Mouse (Mus musculus): ENCODE data around the gene Tenm3. TPM values are rescaled to one million over a fixed set of nuclear protein-coding genes. Genes with fewer than 3 reads are reported as not detected.

Gene Tenm3
- total and polyA plus RNA-seq, 3 experiments: 0.01 to 0.11 TPM; not detected in 1

DNA sequence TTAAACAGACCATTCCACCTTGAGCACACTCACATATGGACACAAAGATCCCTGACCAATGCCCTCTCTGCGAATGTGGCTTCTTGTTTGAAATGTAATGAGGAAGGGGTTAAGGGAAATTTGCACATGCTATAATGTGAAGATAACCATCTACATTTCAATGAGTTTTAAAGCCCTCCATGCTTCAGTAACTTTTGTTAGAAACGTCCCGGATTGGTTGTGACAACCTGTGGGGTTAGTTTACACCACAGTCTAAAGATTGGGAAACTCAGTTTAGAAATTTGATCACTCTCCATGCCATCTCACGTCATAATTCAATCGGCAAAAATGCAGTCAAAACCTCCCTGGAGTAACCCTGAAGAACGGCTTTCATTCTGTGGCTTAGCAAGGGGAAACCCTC is 78.5 kb downstream of the Tenm3 start:
- TF ChIP-seq GATA1 (IDR thresholded peaks at IDR 0.05; ENCODE audit: borderline replicate concordance, low read length) (no peak), CTCF (IDR thresholded peaks at IDR 0.05; ENCODE audit: low read depth, low read length) (no peak), TAL1 (conservative IDR thresholded peaks at IDR 0.05; ENCODE audit: low read depth, low read length) (no peak), GATA2 (IDR thresholded peaks at IDR 0.05; ENCODE audit: borderline replicate concordance, low read depth, low read length) (no peak), POLR2AphosphoS5 (IDR thresholded peaks at IDR 0.05; ENCODE audit: insufficient replicate concordance, low read depth, low read length) (no peak)
- Histone ChIP-seq H3K4me1 (ENCODE audit: insufficient read depth, low read depth, low read length) (no peaks in the 10 kb centered on the region), H3K9me3 (replicated peaks) (peaks cover 26% of the 10 kb centered on the region), H3K36me3 (replicated peaks) (no peaks in the 10 kb centered on the region), H3K27me3 (ENCODE audit: insufficient read depth, low read length) (no peaks in the 10 kb centered on the region), H3K4me3 (ENCODE audit: low read depth, low read length) (no peak overlapping the region)
- DNase-seq (ENCODE audit: low spot score) (no peak), ATAC-seq (ENCODE audit: extremely low read depth, insufficient number of reproducible peaks, low FRiP score, poor library complexity, severe bottlenecking) (no peak)

DNA sequence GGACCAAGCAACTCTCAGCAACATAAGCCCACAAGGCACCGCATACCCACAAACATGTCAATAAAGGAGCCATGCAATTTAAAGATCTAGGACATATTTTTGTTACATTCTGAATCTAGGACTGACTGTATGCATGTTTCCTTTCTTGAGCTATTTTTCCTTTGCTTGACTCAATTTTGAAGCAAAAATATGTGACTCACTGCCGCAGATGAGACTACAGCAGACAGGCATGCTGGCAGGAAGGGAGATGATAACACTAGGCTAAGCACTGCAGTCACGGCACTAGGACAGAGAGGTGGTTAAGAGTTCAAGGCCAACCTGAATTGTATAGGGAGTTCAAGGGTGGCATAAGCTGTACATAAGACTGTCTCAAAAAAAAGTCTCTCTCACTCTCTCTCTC is 79.7 kb downstream of the Tenm3 start:
- TF ChIP-seq TAL1 (conservative IDR thresholded peaks at IDR 0.05; ENCODE audit: low read depth, low read length) (no peak), GATA1 (IDR thresholded peaks at IDR 0.05; ENCODE audit: borderline replicate concordance, low read length) (no peak), CTCF (IDR thresholded peaks at IDR 0.05; ENCODE audit: low read depth, low read length) (no peak), GATA2 (IDR thresholded peaks at IDR 0.05; ENCODE audit: borderline replicate concordance, low read depth, low read length) (no peak), POLR2AphosphoS5 (IDR thresholded peaks at IDR 0.05; ENCODE audit: insufficient replicate concordance, low read depth, low read length) (no peak)
- ATAC-seq (ENCODE audit: extremely low read depth, insufficient number of reproducible peaks, low FRiP score, poor library complexity, severe bottlenecking) (no peak), DNase-seq (ENCODE audit: low spot score) (no peak)
- Histone ChIP-seq H3K36me3 (replicated peaks) (no peaks in the 10 kb centered on the region), H3K9me3 (replicated peaks) (peaks cover 26% of the 10 kb centered on the region), H3K4me1 (ENCODE audit: insufficient read depth, low read depth, low read length) (no peaks in the 10 kb centered on the region), H3K27me3 (ENCODE audit: insufficient read depth, low read length) (no peaks in the 10 kb centered on the region), H3K4me3 (ENCODE audit: low read depth, low read length) (no peak overlapping the region)

DNA sequence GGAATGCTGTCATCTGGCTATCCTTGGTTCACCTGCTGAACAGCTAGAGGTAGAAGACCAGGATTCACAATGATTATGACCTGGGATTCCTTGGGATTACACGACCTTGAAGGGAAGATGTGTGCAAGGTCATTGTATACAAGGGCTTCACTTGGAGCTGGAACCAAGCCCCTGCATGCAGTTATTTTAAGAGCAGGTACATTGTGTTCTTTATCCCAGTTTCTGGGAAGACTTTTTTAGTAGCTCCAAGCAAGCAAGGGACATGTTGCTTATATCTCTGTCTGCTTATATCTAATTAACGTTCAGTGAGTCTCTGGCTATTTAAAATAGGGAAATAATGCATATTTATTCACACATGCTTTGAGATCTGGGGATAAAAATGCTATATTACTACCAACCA is 86.9 kb downstream of the Tenm3 start:
- H3K4me1 ChIP-seq (ENCODE audit: insufficient read depth, low read depth, low read length): no peaks in the 10 kb centered on the region
- no peak overlapping the region for H3K4me3 ChIP-seq (ENCODE audit: low read depth, low read length)
- peaks cover 17% of the 10 kb centered on the region for H3K9me3 ChIP-seq (replicated peaks)
- ATAC-seq (ENCODE audit: extremely low read depth, insufficient number of reproducible peaks, low FRiP score, poor library complexity, severe bottlenecking) (no peak), DNase-seq (ENCODE audit: low spot score) (no peak)
- TF ChIP-seq CTCF (IDR thresholded peaks at IDR 0.05; ENCODE audit: low read depth, low read length) (no peak), GATA2 (IDR thresholded peaks at IDR 0.05; ENCODE audit: borderline replicate concordance, low read depth, low read length) (no peak), GATA1 (IDR thresholded peaks at IDR 0.05; ENCODE audit: borderline replicate concordance, low read length) (no peak), POLR2AphosphoS5 (IDR thresholded peaks at IDR 0.05; ENCODE audit: insufficient replicate concordance, low read depth, low read length) (no peak), TAL1 (conservative IDR thresholded peaks at IDR 0.05; ENCODE audit: low read depth, low read length) (no peak)
- no peaks in the 10 kb centered on the region for H3K27me3 ChIP-seq (ENCODE audit: insufficient read depth, low read length)
- no peaks in the 10 kb centered on the region for H3K36me3 ChIP-seq (replicated peaks)

DNA sequence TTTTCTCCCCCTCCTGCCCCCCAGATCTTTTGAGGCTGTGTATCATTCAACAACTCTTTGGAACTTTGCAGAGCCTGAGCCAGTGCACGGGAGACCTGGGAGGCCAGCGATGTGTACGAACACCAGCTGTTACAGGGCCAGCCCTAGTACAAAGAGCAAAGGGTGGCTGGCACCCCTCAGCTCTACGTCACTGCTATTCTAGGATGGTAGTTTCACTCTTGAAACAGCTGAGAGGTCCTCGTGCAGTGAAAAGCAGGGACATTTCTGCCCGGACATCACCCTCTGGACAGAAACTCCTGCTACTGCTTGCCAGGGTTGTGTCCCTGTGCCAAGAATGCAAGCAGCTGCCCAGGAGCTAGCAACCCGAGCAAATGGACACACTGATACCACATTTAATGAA is 88.3 kb downstream of the Tenm3 start:
- Histone ChIP-seq H3K4me1 (ENCODE audit: insufficient read depth, low read depth, low read length) (no peaks in the 10 kb centered on the region), H3K9me3 (replicated peaks) (peaks cover 15% of the 10 kb centered on the region), H3K27me3 (ENCODE audit: insufficient read depth, low read length) (no peaks in the 10 kb centered on the region), H3K4me3 (ENCODE audit: low read depth, low read length) (no peak overlapping the region), H3K36me3 (replicated peaks) (no peaks in the 10 kb centered on the region)
- DNase-seq (ENCODE audit: low spot score) (no peak), ATAC-seq (ENCODE audit: extremely low read depth, insufficient number of reproducible peaks, low FRiP score, poor library complexity, severe bottlenecking) (no peak)
- no peak for TF ChIP-seq GATA2 (IDR thresholded peaks at IDR 0.05; ENCODE audit: borderline replicate concordance, low read depth, low read length)
- no peak for TF ChIP-seq CTCF (IDR thresholded peaks at IDR 0.05; ENCODE audit: low read depth, low read length)
- no peak for TF ChIP-seq GATA1 (IDR thresholded peaks at IDR 0.05; ENCODE audit: borderline replicate concordance, low read length)
- TF ChIP-seq POLR2AphosphoS5 (IDR thresholded peaks at IDR 0.05; ENCODE audit: insufficient replicate concordance, low read depth, low read length): no peak
- no peak for TF ChIP-seq TAL1 (conservative IDR thresholded peaks at IDR 0.05; ENCODE audit: low read depth, low read length)

DNA sequence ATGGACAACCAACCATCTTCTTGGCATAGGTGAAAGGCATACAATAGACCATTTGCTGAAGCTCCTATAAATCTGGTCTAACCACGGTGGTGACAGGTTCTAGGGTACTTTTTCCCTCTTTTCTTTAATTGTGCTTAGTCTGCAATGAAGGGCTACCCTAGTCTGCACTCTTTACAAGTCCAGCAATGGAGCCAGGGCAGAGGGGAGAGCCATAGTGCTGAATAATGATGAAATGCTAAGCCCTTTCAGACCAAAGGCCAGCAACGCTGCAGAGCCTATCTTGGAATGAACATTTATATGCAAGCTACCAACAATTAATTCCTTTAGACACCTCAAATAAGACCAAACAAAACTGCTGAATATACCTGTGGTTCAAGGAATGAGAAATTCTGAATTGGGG is 88.8 kb downstream of the Tenm3 start:
- no peaks in the 10 kb centered on the region for H3K4me1 ChIP-seq (ENCODE audit: insufficient read depth, low read depth, low read length)
- H3K36me3 ChIP-seq (replicated peaks): no peaks in the 10 kb centered on the region
- TF ChIP-seq GATA1 (IDR thresholded peaks at IDR 0.05; ENCODE audit: borderline replicate concordance, low read length): no peak
- no peak for TF ChIP-seq POLR2AphosphoS5 (IDR thresholded peaks at IDR 0.05; ENCODE audit: insufficient replicate concordance, low read depth, low read length)
- no peak for TF ChIP-seq TAL1 (conservative IDR thresholded peaks at IDR 0.05; ENCODE audit: low read depth, low read length)
- TF ChIP-seq CTCF (IDR thresholded peaks at IDR 0.05; ENCODE audit: low read depth, low read length): no peak
- TF ChIP-seq GATA2 (IDR thresholded peaks at IDR 0.05; ENCODE audit: borderline replicate concordance, low read depth, low read length): no peak
- no peaks in the 10 kb centered on the region for H3K27me3 ChIP-seq (ENCODE audit: insufficient read depth, low read length)
- H3K4me3 ChIP-seq (ENCODE audit: low read depth, low read length): no peak overlapping the region
- no peak for DNase-seq (ENCODE audit: low spot score)
- H3K9me3 ChIP-seq (replicated peaks): peaks cover 15% of the 10 kb centered on the region
- ATAC-seq (ENCODE audit: extremely low read depth, insufficient number of reproducible peaks, low FRiP score, poor library complexity, severe bottlenecking): no peak

DNA sequence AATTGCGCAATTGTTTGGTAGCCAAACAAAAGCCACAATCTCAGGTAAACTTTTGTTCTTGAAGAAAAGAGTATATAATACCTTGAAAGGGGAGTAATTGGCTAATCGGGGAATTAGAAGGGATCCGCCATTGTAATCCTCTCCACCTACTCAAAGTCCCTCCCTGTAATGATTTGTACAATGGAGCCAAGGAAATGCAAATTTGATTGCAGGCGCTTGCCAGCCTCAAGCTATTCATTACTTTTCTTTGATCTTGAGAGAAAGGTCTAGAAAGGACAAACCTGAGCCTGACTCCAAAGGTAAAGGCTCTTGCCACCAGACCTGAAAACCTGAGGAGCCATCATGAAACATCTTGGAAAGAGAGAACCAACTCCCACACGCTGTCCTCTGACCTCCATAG is 91.8 kb downstream of the Tenm3 start:
- ATAC-seq (ENCODE audit: extremely low read depth, insufficient number of reproducible peaks, low FRiP score, poor library complexity, severe bottlenecking) (no peak), DNase-seq (ENCODE audit: low spot score) (no peak)
- Histone ChIP-seq H3K36me3 (replicated peaks) (no peaks in the 10 kb centered on the region), H3K27me3 (ENCODE audit: insufficient read depth, low read length) (no peaks in the 10 kb centered on the region), H3K4me3 (ENCODE audit: low read depth, low read length) (no peak overlapping the region), H3K9me3 (replicated peaks) (peaks cover 28% of the 10 kb centered on the region), H3K4me1 (ENCODE audit: insufficient read depth, low read depth, low read length) (no peaks in the 10 kb centered on the region)
- TF ChIP-seq TAL1 (conservative IDR thresholded peaks at IDR 0.05; ENCODE audit: low read depth, low read length) (no peak), POLR2AphosphoS5 (IDR thresholded peaks at IDR 0.05; ENCODE audit: insufficient replicate concordance, low read depth, low read length) (no peak), GATA1 (IDR thresholded peaks at IDR 0.05; ENCODE audit: borderline replicate concordance, low read length) (no peak), CTCF (IDR thresholded peaks at IDR 0.05; ENCODE audit: low read depth, low read length) (no peak), GATA2 (IDR thresholded peaks at IDR 0.05; ENCODE audit: borderline replicate concordance, low read depth, low read length) (no peak)

Data from G1E (cell line).